11 mouse cellular contexts compared by ENCODE assay signal in the genomic region with DNA sequence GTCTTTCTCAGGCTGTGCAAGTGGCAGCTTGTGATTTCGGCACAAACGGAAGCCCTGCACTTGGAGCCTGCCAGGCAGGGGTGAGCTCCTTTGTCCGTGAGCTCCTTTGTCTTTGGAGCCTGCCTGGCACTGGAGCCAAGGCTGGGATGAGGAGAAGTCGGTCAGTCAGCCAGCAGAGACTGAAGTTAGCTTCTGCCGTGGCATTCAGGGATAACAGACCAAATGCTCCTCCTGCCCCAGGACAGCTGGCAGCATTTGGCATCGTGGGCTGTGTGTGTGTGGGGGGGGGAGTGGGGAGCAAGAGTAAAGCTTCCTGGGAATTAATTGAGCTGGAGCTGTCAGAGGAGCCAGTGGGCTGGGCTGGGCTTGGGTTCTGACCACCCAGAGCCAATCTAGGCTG.
DNase-seq lines count a peak whose midpoint lies in the region; ATAC-seq and TF ChIP-seq lines count a peak whose summit lies in the region.
"Had no signal": no experiment of that assay in that cellular context is flagged by ENCODE, and none has a peak within 500 bp of the region (broad histone marks: within the 10 kb centered on the region; RNA-seq: fewer than 3 reads in every experiment).

No protein-coding gene starts in this region.

- peak overlapping the region; percentile 25; the same call in 1 of the 2 replicates for H3K4me2 ChIP-seq in forebrain, postnatal 0 days (ENCODE audit: low read depth)
- peak overlapping the region; percentile 10; the same call in 1 of the 2 replicates for H3K4me2 ChIP-seq in midbrain, embryonic 15.5 days
- H3K4me2 ChIP-seq: limb, embryonic 12.5 days had no signal

- WGBS in cerebellum, adult 2 months: under 1% methylated on average over 6 of the region's 6 CpGs
- WGBS in forebrain, postnatal 0 days: 0% methylated on average over 6 of the region's 6 CpGs
- 2% methylated on average over 6 of the region's 6 CpGs for WGBS in midbrain, embryonic 15.5 days

- TF ChIP-seq POLR2A in cerebellum, adult 2 months (IDR thresholded peaks at IDR 0.05; ENCODE audit: borderline replicate concordance, insufficient read depth, low read length): no peak

- peak; percentile 61 for ATAC-seq in forebrain, postnatal 0 days
- no peak for ATAC-seq in midbrain, embryonic 15.5 days (replicated peaks)

- H3K4me3 ChIP-seq in cerebellum, adult 2 months (replicated peaks; ENCODE audit: insufficient read depth, low read depth, low read length): no peak overlapping the region
- H3K4me3 ChIP-seq in forebrain, postnatal 0 days (ENCODE audit: low read depth, low read length): no peak overlapping the region
- no peak overlapping the region for H3K4me3 ChIP-seq in midbrain, embryonic 15.5 days
- H3K4me3 ChIP-seq: limb, embryonic 12.5 days had no signal

- DNase-seq in layer of hippocampus, adult 11-12 months (ENCODE audit: low spot score): peak; percentile 27
- DNase-seq in layer of hippocampus, adult 9-10 months (ENCODE audit: low spot score): no peak
- peak; percentile 53 to 64 for DNase-seq in cerebellum, adult 2 months
- DNase-seq in forebrain, postnatal 0 days: peak; percentile 87
- no peak for DNase-seq in heart, adult 9 months (ENCODE audit: low spot score in 2 of 2)
- DNase-seq in urinary bladder, adult 18-20 months (ENCODE audit: low spot score in 2 of 2): no peak
- no peak for DNase-seq in heart, adult 18-20 months
- DNase-seq: adrenal gland, adult 8-10 months; heart, postnatal 14 days had no signal

- H3K9me3 ChIP-seq in forebrain, postnatal 0 days (ENCODE audit: low read length): no peaks in the 10 kb centered on the region
- no peaks in the 10 kb centered on the region for H3K9me3 ChIP-seq in midbrain, embryonic 15.5 days
- H3K9me3 ChIP-seq: limb, embryonic 12.5 days had no signal

- H3K4me1 ChIP-seq in cerebellum, adult 2 months (ENCODE audit: control insufficient read depth, insufficient read depth, low read length): peaks cover 18% of the 10 kb centered on the region
- peaks cover 47% of the 10 kb centered on the region for H3K4me1 ChIP-seq in forebrain, postnatal 0 days (ENCODE audit: insufficient read depth)
- H3K4me1 ChIP-seq in midbrain, embryonic 15.5 days: peaks cover 67% of the 10 kb centered on the region

- no peaks in the 10 kb centered on the region for H3K36me3 ChIP-seq in forebrain, postnatal 0 days (ENCODE audit: insufficient read depth)
- H3K36me3 ChIP-seq in midbrain, embryonic 15.5 days (replicated peaks): no peaks in the 10 kb centered on the region
- H3K36me3 ChIP-seq: limb, embryonic 12.5 days had no signal

- peak overlapping the region; percentile 29; the same call in 1 of the 2 replicates for H3K9ac ChIP-seq in forebrain, postnatal 0 days
- H3K9ac ChIP-seq in midbrain, embryonic 15.5 days: 0 out of 2 replicates have a peak overlapping the region, but pooled peaks have one; percentile 25
- H3K9ac ChIP-seq: limb, embryonic 12.5 days had no signal

- no peak for TF ChIP-seq CTCF in cerebellum, adult 2 months (IDR thresholded peaks at IDR 0.05; ENCODE audit: borderline replicate concordance, insufficient read depth, low read depth, low read length)
- TF ChIP-seq CTCF in forebrain, postnatal 0 days (IDR thresholded peaks at IDR 0.05; ENCODE audit: low read depth): no peak

- peaks cover 1% of the 10 kb centered on the region; the same call in 1 of the 2 replicates for H3K27me3 ChIP-seq in cerebellum, adult 2 months (ENCODE audit: control insufficient read depth, insufficient read depth, low read length)
- no peaks in the 10 kb centered on the region for H3K27me3 ChIP-seq in forebrain, postnatal 0 days (ENCODE audit: insufficient read depth, low read length)
- no peaks in the 10 kb centered on the region for H3K27me3 ChIP-seq in midbrain, embryonic 15.5 days (replicated peaks)

- no peak overlapping the region for H3K27ac ChIP-seq in cerebellum, adult 2 months (ENCODE audit: insufficient read depth, low read length)
- H3K27ac ChIP-seq in forebrain, postnatal 0 days (ENCODE audit: low read depth, low read length): peak overlapping the region; percentile 98
- H3K27ac ChIP-seq in midbrain, embryonic 15.5 days: peak overlapping the region; percentile 97
- H3K27ac ChIP-seq: limb, embryonic 12.5 days had no signal

Comparison
In these comparisons a context has a peak if more than half of its experiments do, and no peak if none do; other contexts are left out.
1. DNase-seq: peak in layer of hippocampus, adult 11-12 months (single experiment), cerebellum, adult 2 months (2 of 2) and forebrain, postnatal 0 days (single experiment); none in layer of hippocampus, adult 9-10 months (single experiment), heart, adult 9 months (0 of 2), urinary bladder, adult 18-20 months (0 of 2) and heart, adult 18-20 months (0 of 2).